ENCODE assay signal across 8 mouse cellular contexts in genomic region chr5:33495900-33496529, GRCm38 (mm10).
DNase-seq lines count a peak whose midpoint lies in the region; ATAC-seq and TF ChIP-seq lines count a peak whose summit lies in the region.

No protein-coding gene starts in this region.

- WGBS in embryonic facial prominence, embryonic 13.5 days: 27% methylated on average over 6 of the region's 6 CpGs
- WGBS in kidney, postnatal 0 days: 10% methylated on average over 6 of the region's 6 CpGs
- 35% methylated on average over 6 of the region's 6 CpGs for WGBS in liver, embryonic 11.5 days
- 10% methylated on average over 6 of the region's 6 CpGs for WGBS in neural tube, embryonic 13.5 days

- peak; percentile 93 for TF ChIP-seq CTCF in kidney, postnatal 0 days (IDR thresholded peaks at IDR 0.05; ENCODE audit: low read depth)

- ATAC-seq in embryonic facial prominence, embryonic 13.5 days (ENCODE audit: insufficient number of reproducible peaks, insufficient read depth, low FRiP score, low TSS enrichment, low read depth): peak; percentile 69; the same call in 1 of the 2 replicates
- peak; percentile 77 for ATAC-seq in kidney, postnatal 0 days (replicated peaks; ENCODE audit: low FRiP score, low read depth)
- peak; percentile 36; the same call in 1 of the 2 replicates for ATAC-seq in liver, embryonic 11.5 days (replicated peaks; ENCODE audit: low FRiP score)
- peak; percentile 80 for ATAC-seq in neural tube, embryonic 13.5 days (ENCODE audit: low read depth)

- H3K4me3 ChIP-seq in embryonic facial prominence, embryonic 13.5 days: no peak overlapping the region
- H3K4me3 ChIP-seq in kidney, postnatal 0 days (replicated peaks; ENCODE audit: low read depth, low read length): no peak overlapping the region
- H3K4me3 ChIP-seq in liver, embryonic 11.5 days (ENCODE audit: low read depth, low read length): no peak overlapping the region
- no peak overlapping the region for H3K4me3 ChIP-seq in neural tube, embryonic 13.5 days

- H3K9me3 ChIP-seq in embryonic facial prominence, embryonic 13.5 days: no peaks in the 10 kb centered on the region
- no peaks in the 10 kb centered on the region for H3K9me3 ChIP-seq in kidney, postnatal 0 days (replicated peaks; ENCODE audit: low read length)
- H3K9me3 ChIP-seq in liver, embryonic 11.5 days (ENCODE audit: control insufficient read depth, low read length): no peaks in the 10 kb centered on the region
- H3K9me3 ChIP-seq in neural tube, embryonic 13.5 days: no peaks in the 10 kb centered on the region

- H3K27me3 ChIP-seq in embryonic facial prominence, embryonic 13.5 days: peaks cover 77% of the 10 kb centered on the region
- 0 out of 2 replicates have a peak, but pooled peaks cover 9% of the 10 kb centered on the region for H3K27me3 ChIP-seq in kidney, postnatal 0 days (ENCODE audit: insufficient read depth, low read length)
- no peaks in the 10 kb centered on the region for H3K27me3 ChIP-seq in liver, embryonic 11.5 days (replicated peaks; ENCODE audit: control insufficient read depth, insufficient read depth, low read length)
- H3K27me3 ChIP-seq in neural tube, embryonic 13.5 days: peaks cover 82% of the 10 kb centered on the region

- no peak overlapping the region for H3K27ac ChIP-seq in embryonic facial prominence, embryonic 13.5 days
- H3K27ac ChIP-seq in kidney, postnatal 0 days: no peak overlapping the region
- H3K27ac ChIP-seq in liver, embryonic 11.5 days (ENCODE audit: low read depth, low read length): no peak overlapping the region
- no peak overlapping the region for H3K27ac ChIP-seq in neural tube, embryonic 13.5 days (replicated peaks)

- H3K4me1 ChIP-seq in embryonic facial prominence, embryonic 13.5 days: peaks cover under 1% of the 10 kb centered on the region; the same call in 1 of the 2 replicates
- H3K4me1 ChIP-seq in kidney, postnatal 0 days (replicated peaks; ENCODE audit: insufficient read depth, low read length): no peaks in the 10 kb centered on the region
- no peaks in the 10 kb centered on the region for H3K4me1 ChIP-seq in liver, embryonic 11.5 days (replicated peaks; ENCODE audit: control insufficient read depth, insufficient read depth, low read length)
- H3K4me1 ChIP-seq in neural tube, embryonic 13.5 days (replicated peaks): peaks cover 21% of the 10 kb centered on the region

- no peak overlapping the region for H3K4me2 ChIP-seq in embryonic facial prominence, embryonic 13.5 days
- H3K4me2 ChIP-seq in kidney, postnatal 0 days (ENCODE audit: low read length): no peak overlapping the region
- no peak overlapping the region for H3K4me2 ChIP-seq in liver, embryonic 11.5 days
- H3K4me2 ChIP-seq in neural tube, embryonic 13.5 days: no peak overlapping the region

- peak; percentile 72 for DNase-seq in 416B (ENCODE audit: low read depth)
- peak; percentile 86 to 90 for DNase-seq in adrenal gland, postnatal 36 days
- peak; percentile 13 to 48 for DNase-seq in heart, adult 9 months (ENCODE audit: low spot score in 2 of 2)
- peak; percentile 81 for DNase-seq in kidney, postnatal 0 days (ENCODE audit: low spot score)
- peak; percentile 67 for DNase-seq in liver, embryonic 11.5 days (ENCODE audit: low spot score)
- DNase-seq in telencephalon, adult 2 months (ENCODE audit: low read depth, low spot score): peak; percentile 45

- no peaks in the 10 kb centered on the region for H3K36me3 ChIP-seq in embryonic facial prominence, embryonic 13.5 days
- H3K36me3 ChIP-seq in kidney, postnatal 0 days (ENCODE audit: insufficient read depth, low read length): no peaks in the 10 kb centered on the region
- H3K36me3 ChIP-seq in liver, embryonic 11.5 days (ENCODE audit: control insufficient read depth, insufficient read depth, low read length): no peaks in the 10 kb centered on the region
- H3K36me3 ChIP-seq in neural tube, embryonic 13.5 days: no peaks in the 10 kb centered on the region

- H3K9ac ChIP-seq in embryonic facial prominence, embryonic 13.5 days: no peak overlapping the region
- H3K9ac ChIP-seq in kidney, postnatal 0 days (ENCODE audit: low read depth, low read length): no peak overlapping the region
- no peak overlapping the region for H3K9ac ChIP-seq in liver, embryonic 11.5 days (ENCODE audit: low read depth, low read length)
- H3K9ac ChIP-seq in neural tube, embryonic 13.5 days: no peak overlapping the region

Comparison
In these comparisons a context has a peak if more than half of its experiments do, and no peak if none do; other contexts are left out.
1. DNase-seq: peak in every context shown above with its lines; median percentile 88 in adrenal gland, postnatal 36 days; 81 in kidney, postnatal 0 days; 72 in 416B; 67 in liver, embryonic 11.5 days; 45 in telencephalon, adult 2 months; 30 in heart, adult 9 months.